Mouse (Mus musculus): ENCODE data around the gene Lsamp.

Lsamp gene

GRCm38 (mm10) chr16:40234151-40234895 lies 250.2 kb downstream of the Lsamp start:
- ATAC-seq (ENCODE audit: insufficient number of reproducible peaks, low FRiP score, low TSS enrichment): no peak

GRCm38 (mm10) chr16:40271859-40272258 lies 287.7 kb downstream of the Lsamp start:
- ATAC-seq (ENCODE audit: insufficient number of reproducible peaks, low FRiP score, low TSS enrichment): no peak

- ATAC-seq (ENCODE audit: insufficient number of reproducible peaks, low FRiP score, low TSS enrichment): no peak
These were observed 306.0 kb downstream of the Lsamp start for GRCm38 (mm10) chr16:40290132-40290531.

GRCm38 (mm10) chr16:40294296-40294882 lies 310.2 kb downstream of the Lsamp start:
- ATAC-seq (ENCODE audit: insufficient number of reproducible peaks, low FRiP score, low TSS enrichment): no peak

GRCm38 (mm10) chr16:40295240-40295639 lies 311.1 kb downstream of the Lsamp start:
- no peak for ATAC-seq (ENCODE audit: insufficient number of reproducible peaks, low FRiP score, low TSS enrichment)

GRCm38 (mm10) chr16:40307666-40308065 lies 323.5 kb downstream of the Lsamp start:
- ATAC-seq (ENCODE audit: insufficient number of reproducible peaks, low FRiP score, low TSS enrichment): no peak

- no peak for ATAC-seq (ENCODE audit: insufficient number of reproducible peaks, low FRiP score, low TSS enrichment)
These were observed 332.0 kb downstream of the Lsamp start for GRCm38 (mm10) chr16:40316199-40316598.

- peak; percentile 64 for ATAC-seq (ENCODE audit: insufficient number of reproducible peaks, low FRiP score, low TSS enrichment)
These were observed 340.6 kb downstream of the Lsamp start for GRCm38 (mm10) chr16:40324811-40325210.

GRCm38 (mm10) chr16:40328249-40328820 lies 344.2 kb downstream of the Lsamp start:
- no peak for ATAC-seq (ENCODE audit: insufficient number of reproducible peaks, low FRiP score, low TSS enrichment)

GRCm38 (mm10) chr16:40369677-40370076 lies 385.5 kb downstream of the Lsamp start:
- no peak for ATAC-seq (ENCODE audit: insufficient number of reproducible peaks, low FRiP score, low TSS enrichment)

GRCm38 (mm10) chr16:40371291-40371690 lies 387.1 kb downstream of the Lsamp start:
- no peak for ATAC-seq (ENCODE audit: insufficient number of reproducible peaks, low FRiP score, low TSS enrichment)

- no peak for ATAC-seq (ENCODE audit: insufficient number of reproducible peaks, low FRiP score, low TSS enrichment)
These were observed 391.2 kb downstream of the Lsamp start for GRCm38 (mm10) chr16:40375314-40375713.

- ATAC-seq (ENCODE audit: insufficient number of reproducible peaks, low FRiP score, low TSS enrichment): no peak
These were observed 393.1 kb downstream of the Lsamp start for GRCm38 (mm10) chr16:40377129-40377799.

- ATAC-seq (ENCODE audit: insufficient number of reproducible peaks, low FRiP score, low TSS enrichment): no peak
These were observed 407.9 kb downstream of the Lsamp start for GRCm38 (mm10) chr16:40392106-40392505.

- ATAC-seq (ENCODE audit: insufficient number of reproducible peaks, low FRiP score, low TSS enrichment): no peak; the same call in 1 of the 2 replicates
These were observed 415.4 kb downstream of the Lsamp start for GRCm38 (mm10) chr16:40399531-40399930.

GRCm38 (mm10) chr16:40434280-40434679 lies 450.1 kb downstream of the Lsamp start:
- peak; percentile 58; the same call in 1 of the 2 replicates for ATAC-seq (ENCODE audit: insufficient number of reproducible peaks, low FRiP score, low TSS enrichment)

- no peak for ATAC-seq (ENCODE audit: insufficient number of reproducible peaks, low FRiP score, low TSS enrichment)
These were observed 452.3 kb downstream of the Lsamp start for GRCm38 (mm10) chr16:40436415-40436814.

- ATAC-seq (ENCODE audit: insufficient number of reproducible peaks, low FRiP score, low TSS enrichment): no peak
These were observed 453.7 kb downstream of the Lsamp start for GRCm38 (mm10) chr16:40437879-40438278.

GRCm38 (mm10) chr16:40438876-40439275 lies 454.7 kb downstream of the Lsamp start:
- no peak for ATAC-seq (ENCODE audit: insufficient number of reproducible peaks, low FRiP score, low TSS enrichment)

GRCm38 (mm10) chr16:40446587-40446986 lies 462.4 kb downstream of the Lsamp start:
- no peak for ATAC-seq (ENCODE audit: insufficient number of reproducible peaks, low FRiP score, low TSS enrichment)

- no peak for ATAC-seq (ENCODE audit: insufficient number of reproducible peaks, low FRiP score, low TSS enrichment)
These were observed 479.4 kb downstream of the Lsamp start for GRCm38 (mm10) chr16:40463411-40464058.
